Mouse (Mus musculus) midbrain, embryonic 16.5 days (tissue): ENCODE measurements around the gene Vps8. TPM values are rescaled to one million over a fixed set of nuclear protein-coding genes. Genes with fewer than 3 reads are reported as not detected.
A peak's percentile ranks its signal among the peaks of the same experiment; 100 is the strongest.

Source experiments
- ATAC-seq: fragments of 200-750 bp; cut with Nextera tagmentation; 2 replicates; pipeline ENCODE4 v1.8.0; 2017; ENCODE audit warnings: moderate TSS enrichment
- H3K27ac ChIP-seq: fragments of 300-500 bp; sonication (generic); 2 replicates; pipeline ENCODE4 v1.5.1; 2014; ENCODE audit warnings: mild to moderate bottlenecking, low read length, mixed read lengths
- H3K27me3 ChIP-seq: fragments of 300-500 bp; sonication (generic); 2 replicates; pipeline ENCODE4 v1.6.1; 2014; ENCODE audit warnings: low read depth, low read length, mixed read lengths; ENCODE audit not compliant: control insufficient read depth, insufficient read depth
- H3K36me3 ChIP-seq: fragments of 300-500 bp; sonication (generic); 2 replicates; pipeline ENCODE4 v1.6.1; 2014; ENCODE audit warnings: mild to moderate bottlenecking, low read length, moderate library complexity, mixed read lengths; ENCODE audit not compliant: control insufficient read depth, insufficient read depth
- H3K4me1 ChIP-seq: fragments of 300-500 bp; sonication (generic); 2 replicates; pipeline ENCODE4 v1.6.1; 2014; ENCODE audit warnings: mild to moderate bottlenecking, low read length, mixed read lengths; ENCODE audit not compliant: control insufficient read depth, insufficient read depth
- H3K4me2 ChIP-seq: fragments of 300-500 bp; sonication (generic); 2 replicates; pipeline ENCODE4 v1.6.1; 2014; ENCODE audit warnings: mild to moderate bottlenecking, low read length, mixed read lengths
- H3K4me3 ChIP-seq: fragments of 300-500 bp; sonication (generic); 2 replicates; pipeline ENCODE4 v1.5.1; 2014; ENCODE audit warnings: low read depth, mild to moderate bottlenecking, low read length, moderate library complexity, mixed read lengths
- H3K9ac ChIP-seq: fragments of 300-500 bp; sonication (generic); 2 replicates; pipeline ENCODE4 v1.6.1; 2014; ENCODE audit warnings: low read depth, low read length, mixed read lengths
- H3K9me3 ChIP-seq: fragments of 300-500 bp; sonication (generic); replicated peaks from 2 replicates; pipeline ENCODE4 v1.6.1; 2014; ENCODE audit warnings: mild to moderate bottlenecking, low read length, mixed read lengths; ENCODE audit not compliant: control insufficient read depth, poor library complexity, severe bottlenecking
- WGBS: fragments of 180-500 bp; shearing (Covaris S2); extraction: QIAGEN DNeasy Blood & Tissue Kit; methylation state at CpG from one replicate; pipeline ENCODE4 v1.1.7; 2014; 5-methylcytosine and 5-hydroxymethylcytosine counted together
- polyA plus RNA-seq: library from polyadenylated mRNA; unstranded; fragments of >200 nt; fragmentation: Nextera tagmentation; extraction: Ambion mirVana; gene quantifications from 2 replicates; pipeline ENCODE4 v1.2.1, GENCODE M21; 2015

The Vps8 gene
- polyA plus RNA-seq, result 41.2 and 44.1 TPM in 2 replicates

DNA sequence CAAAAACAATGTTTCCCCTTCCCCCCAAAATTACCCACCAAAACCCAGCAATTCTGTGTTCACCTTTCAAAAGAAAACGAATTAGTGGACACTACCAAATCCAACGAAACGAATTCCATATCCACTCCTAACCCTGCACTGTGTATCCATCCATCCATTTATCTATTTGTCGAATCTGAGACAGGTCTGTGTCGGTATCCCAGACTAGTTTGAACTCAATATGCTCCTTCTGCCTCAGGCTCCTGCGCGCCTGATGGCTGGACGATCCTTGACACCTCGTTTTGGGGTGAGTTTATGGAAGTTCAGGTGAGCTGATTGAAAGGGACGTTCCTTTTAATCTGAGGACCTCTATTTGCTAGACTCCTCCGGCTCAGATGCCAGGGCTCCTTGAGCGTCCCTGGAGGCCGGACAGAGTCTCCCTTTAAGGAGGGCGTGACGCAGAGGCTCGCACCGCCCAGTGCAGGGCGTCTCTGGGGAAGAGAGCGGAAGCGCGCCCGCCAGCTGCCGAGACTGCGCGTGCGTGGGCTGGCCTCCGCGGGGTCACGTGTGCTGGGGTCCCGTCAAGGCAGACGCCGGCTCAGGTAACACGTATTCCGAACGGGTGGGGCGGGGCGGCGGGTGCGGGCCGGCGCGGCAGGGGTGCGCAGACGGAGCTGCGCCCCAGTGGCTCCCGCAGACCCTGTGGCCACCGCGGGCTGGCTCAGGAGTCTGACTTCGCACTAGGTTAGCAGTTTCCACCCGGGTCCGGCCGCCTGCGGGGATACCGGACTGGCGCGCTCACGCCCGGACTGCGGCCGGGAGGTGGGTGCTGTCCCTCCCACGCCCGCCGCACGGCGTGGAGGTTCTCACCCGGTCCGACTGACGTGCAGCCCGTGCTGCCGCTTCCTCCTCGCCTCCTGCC, at the start of gene Vps8:
Gene Vps8 (plus strand): TSS at position 474 of the 901 bp plus-strand sequence.
- ATAC-seq, result peak; percentile 97
- under 1% methylated on average over 67 of the region's 71 CpGs for WGBS
- peak within 1 kb of the TSS; percentile 95 for H3K4me3 ChIP-seq

DNA sequence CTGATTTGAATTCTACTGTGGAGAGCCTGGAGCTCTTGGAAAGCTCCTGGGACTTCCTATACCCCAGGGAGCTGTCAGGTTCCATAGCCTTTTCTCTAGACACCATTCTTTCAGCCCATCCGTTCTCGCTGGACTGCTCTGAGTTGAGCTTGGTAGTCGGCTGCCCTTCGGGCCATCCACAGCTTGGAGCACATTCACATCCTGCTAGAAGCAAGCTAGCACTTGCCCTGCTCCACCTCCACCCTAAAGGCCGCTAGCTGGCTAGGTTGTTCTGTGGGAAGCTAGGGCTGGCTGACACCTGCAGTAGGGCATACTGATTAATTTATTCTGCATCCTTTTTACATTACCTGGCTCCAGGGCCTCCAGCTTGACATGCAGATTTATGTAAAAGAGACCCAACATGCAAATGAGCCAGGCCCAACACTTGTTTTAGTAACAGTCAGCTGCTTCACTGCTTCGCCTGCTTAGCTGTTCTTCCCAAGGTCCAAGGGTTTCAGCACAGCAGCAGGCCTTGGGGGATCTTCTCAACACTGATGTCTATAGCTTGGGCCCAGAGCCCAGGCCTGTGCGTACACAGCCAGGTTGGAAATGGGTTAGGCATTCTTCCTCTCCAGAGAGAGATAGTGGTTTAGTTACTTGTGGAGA, 49.5 kb upstream of the Vps8 start:
- Histone ChIP-seq H3K9me3 (no peaks in the 10 kb centered on the region), H3K9ac (no peak overlapping the region), H3K36me3 (no peaks in the 10 kb centered on the region), H3K27me3 (no peaks in the 10 kb centered on the region), H3K4me1 (no peaks in the 10 kb centered on the region; the same call in 1 of the 2 replicates), H3K4me3 (no peak overlapping the region), H3K4me2 (no peak overlapping the region), H3K27ac (peak overlapping the region; percentile 58)
- 62% methylated on average over 7 of the region's 7 CpGs for WGBS
- no peak for ATAC-seq

More for the DNA sequence above, at the start of gene Vps8:
- Histone ChIP-seq H3K36me3 (no peaks in the 10 kb centered on the region), H3K4me1 (peaks cover 8% of the 10 kb centered on the region), H3K9ac (peak within 1 kb of the TSS; percentile 92), H3K4me2 (peak within 1 kb of the TSS; percentile 77), H3K9me3 (no peaks in the 10 kb centered on the region), H3K27me3 (no peaks in the 10 kb centered on the region), H3K27ac (peak within 1 kb of the TSS; percentile 77)

DNA sequence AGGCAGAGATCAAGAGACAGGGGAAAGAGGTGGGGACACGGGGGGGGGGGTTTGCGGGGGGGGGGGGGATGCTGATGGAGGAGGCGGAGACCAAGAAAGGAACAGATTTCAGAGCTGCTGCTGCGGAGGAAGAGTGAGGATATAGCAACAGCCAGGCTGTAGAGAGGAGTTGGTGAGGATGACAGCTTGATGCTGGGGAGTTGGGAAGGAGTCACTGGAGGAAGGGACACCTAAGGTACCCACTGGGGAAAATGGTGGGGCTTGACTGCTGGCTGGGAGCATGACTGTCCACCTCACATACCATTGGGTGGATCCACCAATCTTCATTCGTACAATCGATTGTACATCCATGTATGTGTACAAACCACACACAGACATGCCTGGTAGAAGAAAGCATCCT, 48.9 kb upstream of the Vps8 start:
- no peak for ATAC-seq
- no peaks in the 10 kb centered on the region for H3K27me3 ChIP-seq
- no peaks in the 10 kb centered on the region for H3K9me3 ChIP-seq
- no peak overlapping the region for H3K4me3 ChIP-seq
- no peak overlapping the region for H3K27ac ChIP-seq
- H3K4me1 ChIP-seq, result no peaks in the 10 kb centered on the region; the same call in 1 of the 2 replicates
- no peaks in the 10 kb centered on the region for H3K36me3 ChIP-seq
- H3K9ac ChIP-seq, result no peak overlapping the region
- H3K4me2 ChIP-seq, result no peak overlapping the region
- WGBS, result 86% methylated on average over 4 of the region's 6 CpGs

DNA sequence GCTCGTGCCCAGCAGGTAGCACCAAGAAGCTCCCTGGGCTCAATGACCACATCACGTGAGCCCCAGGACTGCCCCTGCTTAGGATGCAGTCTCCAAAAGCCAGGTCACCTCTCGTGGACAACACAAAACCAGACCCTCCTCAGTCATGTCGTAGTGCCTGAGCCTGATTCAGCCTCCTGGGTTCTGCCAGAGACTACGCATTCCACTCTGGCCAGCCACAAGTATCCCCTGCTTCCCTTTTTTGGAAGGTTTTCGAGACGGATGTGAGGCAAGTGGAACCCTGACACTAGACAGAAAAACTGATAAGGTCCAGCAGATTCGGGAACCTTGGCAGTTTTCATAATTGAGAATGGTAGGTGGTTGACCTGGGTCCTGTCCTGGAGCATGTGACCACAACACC, 47.8 kb upstream of the Vps8 start:
- no peak overlapping the region for H3K9ac ChIP-seq
- ATAC-seq, result no peak
- H3K4me1 ChIP-seq, result no peaks in the 10 kb centered on the region; the same call in 1 of the 2 replicates
- H3K4me2 ChIP-seq, result no peak overlapping the region
- WGBS, result 92% methylated on average over 8 of the region's 8 CpGs
- no peaks in the 10 kb centered on the region for H3K36me3 ChIP-seq
- H3K27me3 ChIP-seq, result no peaks in the 10 kb centered on the region
- H3K27ac ChIP-seq, result no peak overlapping the region
- H3K9me3 ChIP-seq, result no peaks in the 10 kb centered on the region
- no peak overlapping the region for H3K4me3 ChIP-seq

DNA sequence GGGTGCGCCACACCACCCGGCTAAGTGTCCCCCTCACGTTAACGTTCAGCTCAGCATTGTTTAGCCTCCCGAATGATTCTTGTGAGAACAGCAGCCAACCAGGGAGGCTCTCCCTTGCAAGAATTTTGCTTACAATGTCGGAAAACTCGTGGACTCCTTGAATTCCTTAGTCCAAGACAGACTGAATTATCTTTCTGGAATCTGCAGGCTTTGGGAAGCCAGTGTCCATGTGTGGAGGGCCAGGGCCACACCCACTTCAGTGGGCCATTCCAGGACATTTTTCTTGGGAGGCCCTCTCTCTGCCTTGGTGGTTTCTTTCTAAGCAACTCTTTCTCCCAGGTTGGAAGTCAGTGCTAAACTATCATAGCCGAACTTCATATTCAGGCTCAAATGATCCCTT, 46.6 kb upstream of the Vps8 start:
- Histone ChIP-seq H3K36me3 (no peaks in the 10 kb centered on the region), H3K4me2 (no peak overlapping the region), H3K27ac (no peak overlapping the region), H3K9me3 (no peaks in the 10 kb centered on the region), H3K4me1 (no peaks in the 10 kb centered on the region; the same call in 1 of the 2 replicates), H3K4me3 (no peak overlapping the region), H3K9ac (no peak overlapping the region), H3K27me3 (no peaks in the 10 kb centered on the region)
- 82% methylated on average over 8 of the region's 8 CpGs for WGBS
- ATAC-seq, result no peak

DNA sequence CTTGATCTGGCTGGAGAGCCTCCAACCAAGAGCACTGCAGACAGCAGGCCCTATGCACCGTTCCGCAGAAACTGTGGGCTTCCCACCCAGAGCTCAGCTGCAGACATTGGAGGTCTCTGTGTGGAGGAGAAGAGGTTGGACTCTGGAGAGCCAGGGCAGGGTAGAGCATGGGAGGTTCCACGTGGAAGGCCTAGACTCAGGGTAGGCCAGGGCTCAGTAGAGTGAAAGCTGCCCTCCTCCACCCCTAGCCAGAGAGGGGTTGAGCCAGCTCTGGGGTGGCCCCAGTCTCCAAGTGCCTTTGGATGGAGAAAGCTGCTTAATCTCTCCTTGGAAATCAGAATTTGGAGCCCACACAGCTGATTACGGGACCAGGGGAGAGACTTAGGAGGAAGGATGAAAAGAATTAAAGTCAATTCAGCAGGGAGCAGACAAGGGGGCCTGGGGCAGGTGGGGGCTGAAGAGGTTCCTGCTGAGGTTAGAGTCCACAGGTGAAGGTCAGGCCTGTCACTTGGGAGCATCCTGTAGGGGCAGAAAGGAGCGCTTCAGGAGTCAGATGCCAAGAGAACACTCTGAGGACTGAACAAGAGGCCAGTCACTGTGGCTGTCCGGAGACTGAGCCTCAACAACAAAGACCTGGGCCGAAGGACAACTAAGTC, 45.8 kb upstream of the Vps8 start:
- Histone ChIP-seq H3K27me3 (no peaks in the 10 kb centered on the region), H3K36me3 (no peaks in the 10 kb centered on the region), H3K4me1 (no peaks in the 10 kb centered on the region; the same call in 1 of the 2 replicates), H3K9me3 (no peaks in the 10 kb centered on the region), H3K4me3 (no peak overlapping the region), H3K9ac (no peak overlapping the region), H3K27ac (no peak overlapping the region), H3K4me2 (no peak overlapping the region)
- WGBS, result 40% methylated on average over 7 of the region's 7 CpGs
- no peak for ATAC-seq

DNA sequence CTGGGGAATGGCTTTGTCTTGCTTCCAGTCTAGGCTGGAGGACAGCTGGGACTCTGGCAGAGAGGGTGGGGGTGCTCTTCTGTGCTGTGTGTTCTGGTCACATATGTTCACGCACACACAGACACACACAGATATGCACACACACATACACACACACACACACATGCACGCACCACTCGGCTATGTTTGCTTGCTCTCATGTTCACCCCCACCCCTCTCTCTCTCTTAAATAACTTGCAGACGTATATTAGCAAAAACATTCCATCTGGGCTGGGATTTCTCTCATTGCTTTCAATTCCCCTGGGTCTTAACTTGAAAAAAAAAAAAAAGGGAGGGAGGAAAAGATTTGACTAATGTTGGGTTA, 45.3 kb upstream of the Vps8 start:
- Histone ChIP-seq H3K36me3 (no peaks in the 10 kb centered on the region), H3K27me3 (no peaks in the 10 kb centered on the region), H3K4me2 (no peak overlapping the region), H3K27ac (no peak overlapping the region), H3K4me1 (peaks cover 2% of the 10 kb centered on the region; the same call in 1 of the 2 replicates), H3K9me3 (no peaks in the 10 kb centered on the region), H3K4me3 (no peak overlapping the region), H3K9ac (no peak overlapping the region)
- 40% methylated on average over 4 of the region's 4 CpGs for WGBS
- 0 out of 2 replicates have a peak, but pooled peaks have one; percentile 29 for ATAC-seq

DNA sequence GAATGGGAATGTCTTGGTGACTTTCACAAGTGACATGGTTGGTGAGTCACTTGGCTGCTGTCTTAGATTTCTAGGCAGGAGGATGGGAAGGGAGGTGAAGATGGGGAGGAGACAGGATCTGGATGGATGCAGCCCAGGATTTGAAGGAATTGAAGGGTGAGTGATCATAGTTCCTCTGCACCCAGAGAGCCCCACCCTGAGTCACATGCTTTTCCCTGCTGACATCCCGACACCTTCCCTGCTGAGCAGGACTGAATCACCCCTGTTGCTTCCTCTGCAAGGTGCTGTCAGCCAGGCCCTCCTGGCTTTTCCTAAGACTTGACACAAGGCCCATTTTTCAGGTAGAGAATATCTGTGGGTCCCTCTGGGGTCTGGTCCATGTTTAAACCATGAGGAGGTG, 41.4 kb upstream of the Vps8 start:
- no peaks in the 10 kb centered on the region for H3K27me3 ChIP-seq
- no peak for ATAC-seq
- no peak overlapping the region for H3K4me3 ChIP-seq
- no peak overlapping the region for H3K9ac ChIP-seq
- H3K36me3 ChIP-seq, result no peaks in the 10 kb centered on the region
- H3K4me1 ChIP-seq, result 0 out of 2 replicates have a peak, but pooled peaks cover 2% of the 10 kb centered on the region
- WGBS, result 81% methylated on average over 1 of the region's 1 CpGs
- no peak overlapping the region for H3K4me2 ChIP-seq
- no peak overlapping the region for H3K27ac ChIP-seq
- no peaks in the 10 kb centered on the region for H3K9me3 ChIP-seq
